Mouse (Mus musculus): ENCODE results near the gene G6pc3.
"Not testable (repeated sequence)": the region's sequence is repeated elsewhere in the genome, so short reads cannot be mapped to it uniquely, and the experiment has no call there.

Gene G6pc3

DNA sequence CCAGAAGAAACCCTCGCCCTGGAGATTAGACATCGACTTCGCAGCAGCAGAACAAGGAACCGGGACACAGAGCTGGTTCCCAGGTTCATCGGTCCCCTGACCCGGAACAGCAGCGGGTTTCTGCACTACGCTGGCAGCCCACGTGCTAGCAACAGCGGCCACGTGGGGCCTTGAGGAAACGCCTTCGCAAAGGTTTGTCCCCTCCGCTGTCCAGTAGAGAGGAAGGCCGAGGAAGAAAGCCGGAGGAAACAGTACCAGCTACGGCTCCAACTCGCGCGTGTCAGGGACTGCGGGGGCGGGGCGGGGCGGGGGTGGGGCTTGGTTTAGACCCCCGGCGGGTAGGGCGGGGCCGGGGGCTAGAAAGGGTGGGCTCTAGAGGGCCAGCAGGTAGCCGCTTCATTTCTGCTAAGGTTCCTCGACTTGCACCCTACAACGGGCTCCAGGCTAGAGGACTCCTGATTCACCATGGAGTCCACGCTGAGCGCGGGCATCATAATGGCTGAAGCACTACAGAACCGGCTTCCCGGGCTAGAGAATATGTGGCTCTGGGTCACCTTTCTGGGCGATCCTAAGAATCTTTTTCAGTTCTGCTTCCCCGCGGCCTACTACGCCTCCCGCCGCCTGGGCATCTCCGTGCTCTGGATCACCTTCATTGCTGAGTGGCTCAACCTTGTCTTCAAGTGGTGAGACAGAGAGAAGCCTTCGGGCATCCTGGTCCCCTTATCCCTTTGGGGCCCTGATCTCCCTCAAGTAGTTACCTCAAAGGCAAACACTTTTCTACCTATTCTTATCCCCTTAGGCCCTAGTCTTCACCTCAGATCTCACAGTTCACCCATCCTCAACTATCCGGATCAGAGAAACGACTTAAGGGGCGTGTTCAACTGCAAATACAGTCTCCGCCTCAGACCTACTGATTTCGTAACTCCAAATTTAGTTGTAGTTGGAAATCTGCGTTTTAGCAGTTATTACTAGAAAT is at the start of gene G6pc3:
G6pc3 (plus strand) TSS at position 160 of the 976 bp plus-strand sequence.
- peak; percentile 78 for DNase-seq

DNA sequence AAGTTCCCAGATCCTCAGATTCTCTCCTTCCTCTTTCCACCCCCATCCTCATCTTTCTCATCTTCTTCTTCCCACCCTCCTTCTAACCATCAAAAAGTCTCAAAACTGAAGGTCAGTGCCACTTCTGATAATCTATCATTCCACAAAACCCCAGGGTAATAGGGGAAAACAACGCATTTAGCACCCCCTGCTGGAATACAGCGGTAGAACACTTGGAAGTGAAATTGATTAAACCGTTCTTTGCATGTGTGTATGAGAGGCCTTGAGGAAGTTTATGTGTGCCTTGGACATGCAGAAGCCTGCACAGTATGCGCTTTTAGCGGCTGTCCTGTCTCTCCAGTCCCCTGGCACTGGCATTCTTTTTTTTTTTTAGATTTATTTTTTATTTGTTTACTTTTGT is 48.9 kb upstream of the G6pc3 start:
- peak; percentile 79 to 84 for DNase-seq

DNA sequence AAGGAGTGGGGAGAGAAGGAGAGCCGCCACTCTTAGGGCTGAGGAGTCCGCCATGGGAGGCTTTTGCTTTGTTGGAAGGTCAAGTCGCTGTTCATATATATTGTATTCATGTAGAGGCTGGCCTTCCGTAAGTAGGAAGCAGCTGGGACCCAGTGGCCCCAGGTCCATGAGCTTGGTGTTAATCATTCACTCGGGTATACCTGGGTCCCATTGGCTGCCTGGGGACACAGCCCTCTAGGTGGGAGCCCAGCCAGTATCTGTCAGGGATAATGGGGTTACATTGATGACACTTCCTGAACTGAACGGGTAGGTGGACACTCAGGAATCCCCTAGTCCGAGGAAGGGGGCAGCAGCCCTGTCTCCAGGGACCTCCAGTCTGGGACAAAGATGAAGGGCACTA is 47.1 kb upstream of the G6pc3 start:
- DNase-seq, result no peak

GRCm38 (mm10) chr11:102144957-102145470 is 44.4 kb upstream of the G6pc3 start:
- no peak for DNase-seq

- DNase-seq, result no peak
Measured at GRCm38 (mm10) chr11:102145471-102146001, 43.9 kb upstream of the G6pc3 start, which contains the start of gene Nags. TSS of gene Nags (plus strand) at chr11:102145513.

DNA sequence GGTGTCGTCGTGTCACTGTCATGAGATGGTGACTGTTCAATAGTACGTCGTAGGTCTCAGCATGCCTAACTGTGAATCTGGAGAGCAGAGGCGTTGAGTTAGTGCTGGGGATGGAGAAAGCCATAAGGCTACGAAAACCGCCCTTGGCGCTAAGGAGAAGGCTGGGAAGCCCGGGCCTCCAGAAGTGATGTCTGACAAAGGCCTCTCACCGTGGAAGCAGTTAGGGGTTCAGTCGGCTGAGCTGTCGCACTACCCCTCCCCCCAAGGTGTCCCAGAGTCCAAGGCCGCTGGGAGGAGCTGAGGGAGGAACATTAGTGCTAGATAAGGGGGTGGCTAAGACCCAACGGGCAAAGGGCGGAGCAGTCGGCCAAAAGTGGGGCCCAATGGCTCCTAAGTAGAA is 43.4 kb upstream of the G6pc3 start:
- DNase-seq, result no peak

GRCm38 (mm10) chr11:102146531-102146930 is 42.9 kb upstream of the G6pc3 start:
- DNase-seq, result no peak

DNA sequence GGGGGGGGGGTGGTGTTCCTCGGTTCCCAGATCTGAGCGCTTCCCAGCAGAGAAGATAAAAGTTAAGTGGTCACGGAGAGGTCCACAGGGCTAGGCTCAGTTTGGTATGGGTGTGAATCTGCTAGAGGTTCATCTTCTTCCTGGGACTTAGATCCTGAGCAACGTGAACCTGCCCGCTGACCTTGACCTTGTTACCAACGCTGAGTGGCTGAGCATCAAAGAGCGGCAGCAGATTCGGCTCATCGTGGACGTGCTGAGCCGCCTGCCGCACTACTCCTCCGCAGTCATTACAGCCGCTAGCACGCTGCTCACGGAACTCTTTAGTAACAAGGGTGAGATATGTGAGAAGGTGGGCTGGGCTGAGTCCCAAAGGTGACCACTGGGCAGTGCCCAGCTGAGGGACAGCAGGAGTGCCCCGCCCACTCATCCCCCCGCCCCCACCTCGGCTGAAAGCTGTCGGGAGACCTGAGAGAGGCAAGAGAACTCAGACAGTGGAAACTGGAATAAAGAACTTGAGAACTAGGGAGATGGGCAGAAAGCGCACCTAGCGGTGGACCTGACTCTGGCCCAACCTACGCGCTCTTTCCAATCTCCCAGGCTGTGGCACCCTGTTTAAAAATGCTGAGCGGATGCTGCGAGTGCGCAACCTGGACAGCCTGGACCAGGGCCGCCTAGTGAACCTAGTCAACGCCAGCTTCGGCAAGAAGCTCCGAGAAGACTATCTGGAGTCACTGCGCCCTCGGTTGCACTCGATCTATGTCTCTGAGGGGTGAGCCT is 42.0 kb upstream of the G6pc3 start:
- no peak for DNase-seq

- DNase-seq, result peak; percentile 85 to 87
Measured at GRCm38 (mm10) chr11:102156039-102156785, 33.2 kb upstream of the G6pc3 start, which contains the start of gene Tmem101. TSS of gene Tmem101 (minus strand) at chr11:102156404.

- DNase-seq, result no peak
Measured at GRCm38 (mm10) chr11:102156786-102157089, 32.7 kb upstream of the G6pc3 start.

GRCm38 (mm10) chr11:102158024-102158423 is 31.4 kb upstream of the G6pc3 start:
- not testable (repeated sequence) for DNase-seq

GRCm38 (mm10) chr11:102159781-102160180 is 29.6 kb upstream of the G6pc3 start:
- DNase-seq, result no peak

GRCm38 (mm10) chr11:102165971-102166722 is 23.3 kb upstream of the G6pc3 start:
- DNase-seq, result no peak

GRCm38 (mm10) chr11:102167539-102167938 is 21.9 kb upstream of the G6pc3 start:
- DNase-seq, result no peak

GRCm38 (mm10) chr11:102168689-102169088 is 20.7 kb upstream of the G6pc3 start:
- DNase-seq, result no peak

GRCm38 (mm10) chr11:102179836-102180235 is 9.6 kb upstream of the G6pc3 start:
- DNase-seq, result no peak

- no peak for DNase-seq
Measured at GRCm38 (mm10) chr11:102184253-102184645, 5.2 kb upstream of the G6pc3 start.

GRCm38 (mm10) chr11:102184646-102185495 is 4.5 kb upstream of the G6pc3 start, which contains the start of gene Lsm12:
TSS of gene Lsm12 (minus strand) at chr11:102185296.
- peak; percentile 100 for DNase-seq

GRCm38 (mm10) chr11:102185677-102186076 is 3.7 kb upstream of the G6pc3 start:
- no peak for DNase-seq

DNA sequence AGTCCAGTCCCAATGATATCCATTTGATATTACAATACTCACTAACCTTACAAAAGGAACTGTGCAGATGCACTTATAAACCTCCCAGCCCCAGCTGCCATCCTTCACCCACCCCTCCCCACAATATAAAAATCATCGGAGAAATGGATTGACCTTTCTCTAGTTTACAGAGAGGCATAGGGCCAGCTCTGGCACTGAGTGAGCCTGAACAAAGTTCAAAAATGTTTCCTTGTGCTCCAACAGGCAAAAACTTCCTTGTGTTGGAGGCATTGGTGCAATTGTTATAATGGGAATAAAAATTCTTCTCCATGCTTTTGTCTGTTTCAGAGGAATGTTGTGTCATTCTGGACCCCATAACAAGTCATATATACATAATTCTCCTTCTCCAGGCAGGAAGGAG is 3.2 kb upstream of the G6pc3 start:
- DNase-seq, result no peak

DNA sequence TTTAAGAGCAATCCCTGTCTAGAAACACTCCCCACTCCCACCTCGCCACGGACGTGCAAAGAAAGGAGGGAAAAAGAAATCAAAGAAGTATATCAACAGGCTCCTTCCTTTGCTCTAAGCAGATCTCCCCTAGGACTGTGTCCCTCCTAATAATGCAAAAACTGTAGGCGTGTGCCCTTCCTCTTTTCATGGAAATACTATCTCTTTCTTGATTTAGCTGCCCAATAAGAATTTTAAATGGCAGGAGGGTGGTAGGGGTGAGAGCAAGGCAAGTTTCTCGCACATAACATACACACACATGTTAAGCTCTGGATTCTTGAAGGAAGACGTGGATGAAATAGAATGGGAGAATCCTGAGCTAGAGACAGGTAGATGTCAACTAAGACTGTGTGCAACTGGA is 440 bp upstream of the G6pc3 start:
- no peak for DNase-seq

Measured in B cell, adult 2 months (primary cell).